Mouse (Mus musculus): Measurements from ENCODE around the gene B430306N03Rik.
"Not testable (repeated sequence)": the region's sequence is repeated elsewhere in the genome, so short reads cannot be mapped to it uniquely, and the experiment has no call there.

Gene B430306N03Rik

GRCm38 (mm10) chr17:48315905-48316579, at the start of gene B430306N03Rik:
Gene B430306N03Rik, plus strand, starts transcription at chr17:48316141.
- DNase-seq (ENCODE audit: low spot score): not testable (repeated sequence)

- DNase-seq (ENCODE audit: low spot score): no peak
Measured at GRCm38 (mm10) chr17:48266610-48267304, 49.2 kb upstream of the B430306N03Rik start.

GRCm38 (mm10) chr17:48267591-48267990, 48.4 kb upstream of the B430306N03Rik start:
- DNase-seq (ENCODE audit: low spot score): no peak

GRCm38 (mm10) chr17:48268276-48268675, 47.7 kb upstream of the B430306N03Rik start:
- DNase-seq (ENCODE audit: low spot score): no peak

GRCm38 (mm10) chr17:48269833-48270232, 46.1 kb upstream of the B430306N03Rik start:
- no peak for DNase-seq (ENCODE audit: low spot score)

- no peak for DNase-seq (ENCODE audit: low spot score)
Measured at GRCm38 (mm10) chr17:48272158-48272557, 43.8 kb upstream of the B430306N03Rik start.

GRCm38 (mm10) chr17:48272598-48272997, 43.3 kb upstream of the B430306N03Rik start:
- no peak for DNase-seq (ENCODE audit: low spot score)

GRCm38 (mm10) chr17:48274098-48274497, 41.8 kb upstream of the B430306N03Rik start:
- DNase-seq (ENCODE audit: low spot score): no peak

- DNase-seq (ENCODE audit: low spot score): peak; percentile 58
Measured at GRCm38 (mm10) chr17:48274885-48275284, 41.1 kb upstream of the B430306N03Rik start.

- no peak for DNase-seq (ENCODE audit: low spot score)
Measured at GRCm38 (mm10) chr17:48275736-48276135, 40.2 kb upstream of the B430306N03Rik start.

- no peak for DNase-seq (ENCODE audit: low spot score)
Measured at GRCm38 (mm10) chr17:48278381-48278780, 37.6 kb upstream of the B430306N03Rik start.

- no peak for DNase-seq (ENCODE audit: low spot score)
Measured at GRCm38 (mm10) chr17:48279002-48279401, 36.9 kb upstream of the B430306N03Rik start.

- no peak for DNase-seq (ENCODE audit: low spot score)
Measured at GRCm38 (mm10) chr17:48280943-48281738, 34.8 kb upstream of the B430306N03Rik start.

GRCm38 (mm10) chr17:48281739-48282085, 34.2 kb upstream of the B430306N03Rik start:
- DNase-seq (ENCODE audit: low spot score): no peak

GRCm38 (mm10) chr17:48286765-48287164, 29.2 kb upstream of the B430306N03Rik start:
- no peak for DNase-seq (ENCODE audit: low spot score)

- no peak for DNase-seq (ENCODE audit: low spot score)
Measured at GRCm38 (mm10) chr17:48287276-48287675, 28.7 kb upstream of the B430306N03Rik start.

- DNase-seq (ENCODE audit: low spot score): no peak
Measured at GRCm38 (mm10) chr17:48293500-48294194, 22.3 kb upstream of the B430306N03Rik start.

GRCm38 (mm10) chr17:48299203-48299602, 16.7 kb upstream of the B430306N03Rik start, which contains the start of gene Treml2:
Gene Treml2, plus strand, starts transcription at chr17:48299498.
- no peak for DNase-seq (ENCODE audit: low spot score)

- no peak for DNase-seq (ENCODE audit: low spot score)
Measured at GRCm38 (mm10) chr17:48299756-48300155, 16.2 kb upstream of the B430306N03Rik start.

GRCm38 (mm10) chr17:48300199-48300598, 15.7 kb upstream of the B430306N03Rik start:
- DNase-seq (ENCODE audit: low spot score): no peak

GRCm38 (mm10) chr17:48300861-48301260, 15.1 kb upstream of the B430306N03Rik start:
- no peak for DNase-seq (ENCODE audit: low spot score)

- DNase-seq (ENCODE audit: low spot score): no peak
Measured at GRCm38 (mm10) chr17:48301792-48302191, 14.1 kb upstream of the B430306N03Rik start.
